Mouse (Mus musculus) hematopoietic multipotent progenitor cell, adult 10-12 weeks (in vitro differentiated cells): ENCODE results near the gene Dio2. TPM values are rescaled to one million over a fixed set of nuclear protein-coding genes. Genes with fewer than 3 reads are reported as not detected.

Source experiments
- polyA plus RNA-seq: library from polyadenylated mRNA; stranded (reverse); fragments of >175 nt; gene quantifications from 2 replicates; pipeline ENCODE4 v1.2.3, GENCODE M21; 2012; ENCODE audit warnings: low replicate concordance

Gene Dio2
- polyA plus RNA-seq, result not detected in 2 replicates

GRCm38 (mm10) chr12:90738388-90739223 is at the start of gene Dio2:
Dio2 (minus strand) TSS chr12:90738438.

